Mouse (Mus musculus) ES-E14 (cell line): ENCODE results near the gene Prss57. TPM values are rescaled to one million over a fixed set of nuclear protein-coding genes. Genes with fewer than 3 reads are reported as not detected.

Source experiments
- DNase-seq: peaks from one replicate; pipeline ENCODE4 v3.0.0-alpha.2; 2013; ENCODE audit warnings: low read depth, low spot score
- H3K27ac ChIP-seq: 2 replicates; pipeline ENCODE4 v1.5.1; 2012; ENCODE audit warnings: low read depth, mild to moderate bottlenecking, low read length, moderate library complexity, mixed read lengths; ENCODE audit not compliant: poor library complexity, insufficient read depth, severe bottlenecking
- H3K36me3 ChIP-seq: 2 replicates; pipeline ENCODE4 v1.6.1; 2012; ENCODE audit warnings: mild to moderate bottlenecking, low read length, moderate library complexity, mixed read lengths; ENCODE audit not compliant: control insufficient read depth, poor library complexity, insufficient read depth, severe bottlenecking
- H3K4me1 ChIP-seq, 2 experiments: fragments of 150-350 bp in 1 of 2; sonication (generic) in 1 of 2; 2 replicates each; pipeline ENCODE4 v1.6.1; 2012; ENCODE audit warnings: low read length in 2 of 2, mild to moderate bottlenecking in 1 of 2, mixed read lengths in 1 of 2; ENCODE audit not compliant: control insufficient read depth in 2 of 2, insufficient read depth in 2 of 2, poor library complexity in 1 of 2
- H3K4me3 ChIP-seq, 2 experiments: fragments of 150-350 bp in 1 of 2; sonication (generic) in 1 of 2; 2 replicates each; pipeline ENCODE4 v1.5.1; 2012; ENCODE audit warnings: low read length in 2 of 2, low read depth in 1 of 2, mild to moderate bottlenecking in 1 of 2, mixed read lengths in 1 of 2; ENCODE audit not compliant: insufficient read depth in 1 of 2, poor library complexity in 1 of 2, severe bottlenecking in 1 of 2
- H3K9ac ChIP-seq: 2 replicates; pipeline ENCODE4 v1.6.1; 2012; ENCODE audit warnings: low read depth, mild to moderate bottlenecking, low read length, mixed read lengths; ENCODE audit not compliant: poor library complexity, insufficient read depth, severe bottlenecking
- H3K9me3 ChIP-seq: fragments of 150-350 bp; sonication (generic); 2 replicates; pipeline ENCODE4 v1.6.1; 2012; ENCODE audit warnings: low read depth, mild to moderate bottlenecking, low read length; ENCODE audit not compliant: control insufficient read depth, insufficient read depth
- CHD2 ChIP-seq: IDR thresholded peaks from 2 replicates; pipeline ENCODE4 v1.6.1; 2014; ENCODE audit warnings: mild to moderate bottlenecking, low read depth, low read length, inconsistent platforms
- HCFC1 ChIP-seq: IDR thresholded peaks from 2 replicates; pipeline ENCODE4 v1.6.1; 2012; ENCODE audit warnings: low read length, inconsistent platforms, borderline replicate concordance; ENCODE audit not compliant: insufficient read depth
- MAFK ChIP-seq: IDR thresholded peaks from 2 replicates; pipeline ENCODE4 v1.6.1; 2014; ENCODE audit warnings: mild to moderate bottlenecking, low read depth, low read length, inconsistent platforms; ENCODE audit not compliant: insufficient read depth
- ZC3H11A ChIP-seq: IDR thresholded peaks from 2 replicates; pipeline ENCODE4 v1.6.1; 2012; ENCODE audit warnings: low read depth, mild to moderate bottlenecking, inconsistent platforms, low read length, borderline replicate concordance
- ZNF384 ChIP-seq: IDR thresholded peaks from 2 replicates; pipeline ENCODE4 v1.6.1; 2012; ENCODE audit warnings: low read depth, low read length, inconsistent platforms
- in situ Hi-C, 2 experiments: fragments of 600-800 bp; cut with MboI; formaldehyde crosslinking; loops; one replicate each; pipeline ENCODE4 v1.15.1; 2025; ENCODE audit warnings: low sequenced_read_pairs in 2 of 2, inconsistent platforms in 1 of 2; ENCODE audit not compliant: unreplicated experiment in 2 of 2
- total RNA-seq: library from RNA; depleted of rRNA; stranded (reverse); fragments of 300-350 nt; gene quantifications from 2 replicates; pipeline ENCODE4 v1.2.3, GENCODE M21; 2012

Gene Prss57
- total RNA-seq, 1 experiment: 0.27 TPM

DNA sequence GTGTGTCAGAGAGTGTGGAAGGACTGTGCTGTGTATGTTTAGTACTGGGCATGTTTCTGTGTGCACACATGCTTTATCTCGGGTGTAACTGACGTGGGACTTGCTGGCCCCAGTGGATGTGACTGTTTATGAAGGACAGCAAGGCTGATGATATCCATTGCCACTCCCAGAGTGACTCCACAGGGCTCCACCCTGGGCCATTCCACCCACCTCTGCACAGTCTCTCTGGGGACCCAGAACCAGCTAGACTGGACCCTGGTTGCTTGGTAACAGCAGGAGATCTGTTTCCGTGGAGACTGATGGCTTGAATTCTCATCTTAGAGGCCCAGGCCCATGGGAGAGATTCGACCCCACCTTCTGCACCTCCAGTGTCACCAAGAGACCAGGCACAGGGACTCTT is 27.5 kb upstream of the Prss57 start:
- TF ChIP-seq MAFK (no peak), HCFC1 (no peak), CHD2 (no peak), ZNF384 (no peak), ZC3H11A (no peak)
- Histone ChIP-seq H3K36me3 (no peaks in the 10 kb centered on the region), H3K4me1 (peaks cover 4 to 22% of the 10 kb centered on the region in 2 experiments; a peak in 3 of 4 replicates), H3K4me3 (no peak overlapping the region), H3K27ac (no peak overlapping the region), H3K9me3 (no peaks in the 10 kb centered on the region), H3K9ac (no peak overlapping the region)
- in situ Hi-C loops: no loop called here
- DNase-seq: no peak

DNA sequence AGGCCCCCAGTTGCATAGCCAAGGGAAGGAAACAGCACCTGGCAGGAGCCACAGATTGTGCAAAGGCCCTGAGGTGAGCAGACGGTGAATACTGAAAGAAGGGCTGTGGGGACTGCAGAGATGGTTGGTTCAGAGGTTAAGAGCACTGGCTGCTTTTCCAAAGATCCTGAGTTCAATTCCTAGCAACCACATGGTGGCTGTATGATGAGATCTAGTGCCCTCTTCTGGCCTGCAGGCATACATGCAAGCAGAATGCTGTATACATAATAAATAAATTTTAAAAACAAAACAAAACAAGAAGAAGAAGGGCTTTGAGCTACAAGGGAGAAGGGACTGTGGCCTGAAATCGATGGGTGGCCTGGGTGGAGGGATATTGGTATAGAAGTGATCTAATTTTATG is 26.4 kb upstream of the Prss57 start:
- Histone ChIP-seq H3K4me1 (peaks cover 2 to 13% of the 10 kb centered on the region in 2 experiments; a peak in 3 of 4 replicates), H3K36me3 (no peaks in the 10 kb centered on the region), H3K9me3 (no peaks in the 10 kb centered on the region), H3K4me3 (no peak overlapping the region), H3K9ac (no peak overlapping the region), H3K27ac (no peak overlapping the region)
- DNase-seq: no peak
- no peak for TF ChIP-seq ZNF384
- TF ChIP-seq MAFK: no peak
- TF ChIP-seq ZC3H11A: no peak
- TF ChIP-seq CHD2: no peak
- no peak for TF ChIP-seq HCFC1
- in situ Hi-C loops: no loop called here

DNA sequence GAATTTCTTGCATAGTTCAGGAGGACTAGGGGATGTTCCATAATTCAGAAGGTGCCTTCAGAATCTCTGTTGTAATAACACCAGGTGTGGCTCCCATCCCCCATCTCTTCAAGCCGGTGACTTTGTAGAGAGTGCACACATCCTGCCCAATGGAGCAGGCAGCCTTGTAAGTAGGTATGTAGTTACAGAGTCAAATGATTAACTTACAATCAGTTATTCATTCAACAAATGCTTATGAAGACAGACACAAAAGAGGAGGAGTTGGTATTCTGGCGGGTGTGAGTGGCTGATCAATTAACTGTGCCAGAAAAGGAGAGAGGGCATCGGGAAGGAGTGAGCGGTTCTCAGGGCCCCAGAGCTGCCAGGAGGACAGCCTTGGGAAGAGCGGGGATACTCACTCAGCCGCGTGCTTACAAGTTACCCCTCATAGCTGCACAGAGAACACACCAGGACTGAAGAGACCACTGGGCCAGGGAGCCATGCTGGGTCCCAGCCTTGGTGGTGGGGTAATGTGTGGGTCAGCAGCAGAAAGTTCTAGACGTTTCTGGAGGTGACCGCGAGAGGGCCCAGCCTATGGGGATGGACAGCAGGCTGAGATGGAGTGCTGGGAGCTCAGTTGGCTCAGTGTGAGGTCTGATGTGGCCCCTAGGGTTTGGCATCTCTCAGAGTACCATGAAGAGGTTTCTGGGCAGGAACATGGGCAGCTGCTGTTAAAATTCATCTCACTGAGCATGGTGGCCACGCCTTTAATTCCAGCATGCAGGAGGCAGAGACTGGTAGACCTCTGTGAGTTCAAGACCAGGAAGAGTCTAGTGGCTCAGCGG is 25.1 kb upstream of the Prss57 start:
- in situ Hi-C loops: no loop called here

DNA sequence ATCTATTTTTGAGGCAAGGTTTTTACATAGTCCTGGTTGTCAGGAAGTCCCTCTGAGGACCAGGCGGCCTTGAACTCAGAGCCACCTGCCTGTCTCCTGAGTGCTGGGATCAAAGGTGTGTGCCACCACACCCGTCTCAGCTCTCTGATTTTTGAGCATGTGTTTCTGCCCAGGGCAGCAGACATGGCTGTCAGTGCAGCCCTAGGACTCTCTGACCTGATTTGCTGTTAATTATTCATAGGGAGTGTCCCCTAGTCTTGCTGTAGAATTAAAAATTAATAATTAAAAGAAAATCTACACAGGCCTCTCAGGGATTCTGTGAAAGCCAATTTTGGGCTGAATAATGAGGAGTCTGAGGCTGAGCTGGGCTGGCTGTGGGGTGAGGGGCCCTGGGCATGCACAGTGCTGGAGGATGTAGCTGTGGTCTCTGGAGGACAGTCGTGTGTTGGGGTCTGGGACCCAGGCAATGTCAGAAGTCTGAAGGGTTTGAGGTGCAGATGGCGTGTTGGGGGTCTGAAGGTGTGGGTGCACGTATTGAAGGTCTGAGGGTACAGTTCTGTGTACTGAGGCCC is 23.6 kb upstream of the Prss57 start:
- Histone ChIP-seq H3K36me3 (no peaks in the 10 kb centered on the region), H3K9ac (no peak overlapping the region), H3K4me3 (no peak overlapping the region), H3K9me3 (no peaks in the 10 kb centered on the region), H3K27ac (no peak overlapping the region), H3K4me1 (peaks cover 0 to under 1% of the 10 kb centered on the region in 2 experiments; a peak in 1 of 4 replicates)
- no peak for TF ChIP-seq HCFC1
- TF ChIP-seq ZC3H11A: no peak
- TF ChIP-seq MAFK: no peak
- TF ChIP-seq ZNF384: no peak
- TF ChIP-seq CHD2: no peak
- in situ Hi-C loops: no loop called here
- DNase-seq: no peak

More for the DNA sequence above, 25.1 kb upstream of the Prss57 start:
- DNase-seq: no peak
- H3K9ac ChIP-seq: no peak overlapping the region
- TF ChIP-seq ZC3H11A: no peak
- no peak for TF ChIP-seq ZNF384
- no peak for TF ChIP-seq MAFK
- TF ChIP-seq HCFC1: no peak
- TF ChIP-seq CHD2: no peak
- H3K4me1 ChIP-seq: peaks cover 0 to 11% of the 10 kb centered on the region in 2 experiments; a peak in 2 of 4 replicates
- no peaks in the 10 kb centered on the region for H3K36me3 ChIP-seq
- no peak overlapping the region for H3K27ac ChIP-seq
- H3K4me3 ChIP-seq: no peak overlapping the region
- H3K9me3 ChIP-seq: no peaks in the 10 kb centered on the region
